ENCODE assay signal across 15 mouse cellular contexts in the genomic region with DNA sequence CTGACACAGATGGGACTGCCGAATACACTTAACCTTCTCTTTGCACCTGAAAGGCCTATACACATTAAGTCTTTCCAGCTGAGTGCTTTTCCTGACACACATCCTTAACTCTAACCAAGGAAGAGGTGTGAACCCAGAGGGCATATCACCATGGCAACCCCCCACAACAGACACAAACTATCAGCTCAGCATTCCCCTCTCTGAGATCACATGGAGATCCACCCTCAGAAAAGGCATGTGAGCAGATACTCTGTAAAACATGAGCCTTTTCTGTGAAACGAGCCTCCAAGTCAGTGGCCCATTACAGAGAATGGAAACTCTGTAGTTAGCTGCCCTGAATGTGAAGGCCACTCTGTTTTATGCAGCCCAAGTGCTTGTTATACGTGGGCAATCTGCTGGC. TPM values are rescaled to one million over a fixed set of nuclear protein-coding genes. Genes with fewer than 3 reads are reported as not detected.
A peak's percentile ranks its signal among the peaks of the same experiment; 100 is the strongest.
DNase-seq lines count a peak whose midpoint lies in the region; ATAC-seq and TF ChIP-seq lines count a peak whose summit lies in the region.
"Had no signal": no experiment of that assay in that cellular context is flagged by ENCODE, and none has a peak within 500 bp of the region (broad histone marks: within the 10 kb centered on the region; RNA-seq: fewer than 3 reads in every experiment).

No protein-coding gene starts in this region.

- TF ChIP-seq CTCF in CH12.LX (conservative IDR thresholded peaks at IDR 0.05 in 1 of 2, IDR thresholded peaks at IDR 0.05 in 1 of 2; ENCODE audit: low read depth in 2 of 2, low read length in 2 of 2), result no peak

- H3K9me3 ChIP-seq in hindbrain, embryonic 10.5 days, result no peaks in the 10 kb centered on the region
- H3K9me3 ChIP-seq in hindbrain, embryonic 16.5 days (ENCODE audit: control insufficient read depth, low read length), result no peaks in the 10 kb centered on the region
- H3K9me3 ChIP-seq in CH12.LX (replicated peaks; ENCODE audit: low read length), result no peaks in the 10 kb centered on the region
- H3K9me3 ChIP-seq in kidney, embryonic 15.5 days (replicated peaks), result no peaks in the 10 kb centered on the region
- H3K9me3 ChIP-seq: embryonic facial prominence, embryonic 15.5 days; heart, embryonic 12.5 days; hindbrain, embryonic 15.5 days; megakaryocyte, embryonic 14.5 days had no signal

- TF ChIP-seq EP300 in CH12.LX (IDR thresholded peaks at IDR 0.05; ENCODE audit: low read length), result no peak

- in situ Hi-C loops in CH12.LX (cut with MboI; ENCODE audit: low pct_ligation_motif_present, low pct_unique_long_range_greater_than_20kb, low sequenced_read_pairs), result no loop called here

- dilution Hi-C loops in CH12.LX (cut with MboI; ENCODE audit: extremely low pct_ligation_motif_present, extremely low pct_unique_long_range_greater_than_20kb, low sequenced_read_pairs), result no loop called here

- H3K4me2 ChIP-seq in hindbrain, embryonic 16.5 days (ENCODE audit: low read length), result no peak overlapping the region
- H3K4me2 ChIP-seq in CH12.LX (ENCODE audit: insufficient read depth, low read depth, poor library complexity, severe bottlenecking), result no peak overlapping the region
- 0 out of 2 replicates have a peak overlapping the region, but pooled peaks have one; percentile 0 for H3K4me2 ChIP-seq in kidney, embryonic 15.5 days
- H3K4me2 ChIP-seq: embryonic facial prominence, embryonic 15.5 days; heart, embryonic 12.5 days; hindbrain, embryonic 15.5 days; liver, embryonic 11.5 days had no signal

- H3K27ac ChIP-seq in hindbrain, embryonic 10.5 days, result no peak overlapping the region
- no peak overlapping the region for H3K27ac ChIP-seq in hindbrain, embryonic 16.5 days (ENCODE audit: low read depth, low read length)
- H3K27ac ChIP-seq in CH12.LX (ENCODE audit: insufficient read depth, low read depth), result no peak overlapping the region
- H3K27ac ChIP-seq in kidney, embryonic 15.5 days, result no peak overlapping the region; the same call in 1 of the 2 replicates
- H3K27ac ChIP-seq: embryonic facial prominence, embryonic 15.5 days; hindbrain, embryonic 15.5 days had no signal

- H3K79me2 ChIP-seq in CH12.LX (replicated peaks; ENCODE audit: control insufficient read depth, extremely low read depth, insufficient read depth, poor library complexity, severe bottlenecking), result no peaks in the 10 kb centered on the region

- no peak for TF ChIP-seq RAD21 in CH12.LX (IDR thresholded peaks at IDR 0.05; ENCODE audit: low read depth, low read length)

- peaks cover 15% of the 10 kb centered on the region for H3K4me1 ChIP-seq in hindbrain, embryonic 10.5 days (replicated peaks)
- H3K4me1 ChIP-seq in hindbrain, embryonic 16.5 days (ENCODE audit: control insufficient read depth, insufficient read depth, low read depth, low read length), result peaks cover 8% of the 10 kb centered on the region
- H3K4me1 ChIP-seq in CH12.LX (ENCODE audit: control insufficient read depth in 1 of 2, insufficient read depth in 2 of 2), result peaks cover 0 to 37% of the 10 kb centered on the region in 2 experiments; a peak in 2 of 4 replicates
- peaks cover 22% of the 10 kb centered on the region for H3K4me1 ChIP-seq in kidney, embryonic 15.5 days

- no peak overlapping the region for H3K9ac ChIP-seq in hindbrain, embryonic 16.5 days (ENCODE audit: low read depth, low read length)
- H3K9ac ChIP-seq in CH12.LX (ENCODE audit: insufficient read depth, low read depth), result no peak overlapping the region
- H3K9ac ChIP-seq in kidney, embryonic 15.5 days, result no peak overlapping the region
- H3K9ac ChIP-seq: embryonic facial prominence, embryonic 15.5 days; heart, embryonic 12.5 days; hindbrain, embryonic 15.5 days had no signal

- H3K27me3 ChIP-seq in hindbrain, embryonic 10.5 days (ENCODE audit: insufficient read depth, poor library complexity, severe bottlenecking), result peaks cover 13% of the 10 kb centered on the region
- H3K27me3 ChIP-seq in hindbrain, embryonic 16.5 days (replicated peaks; ENCODE audit: control insufficient read depth, insufficient read depth, low read length), result no peaks in the 10 kb centered on the region
- no peaks in the 10 kb centered on the region for H3K27me3 ChIP-seq in CH12.LX (replicated peaks)
- no peaks in the 10 kb centered on the region for H3K27me3 ChIP-seq in kidney, embryonic 15.5 days
- H3K27me3 ChIP-seq: embryonic facial prominence, embryonic 15.5 days; heart, embryonic 12.5 days; hindbrain, embryonic 15.5 days had no signal

- no peak overlapping the region for H3K4me3 ChIP-seq in hindbrain, embryonic 10.5 days
- H3K4me3 ChIP-seq in hindbrain, embryonic 16.5 days (ENCODE audit: low read length), result no peak overlapping the region
- H3K4me3 ChIP-seq in CH12.LX (replicated peaks in 1 of 3; ENCODE audit: low read depth in 2 of 3, low read length in 2 of 3, poor library complexity in 1 of 3), result no peak overlapping the region
- no peak overlapping the region for H3K4me3 ChIP-seq in kidney, embryonic 15.5 days (replicated peaks)
- H3K4me3 ChIP-seq: embryonic facial prominence, embryonic 15.5 days; heart, embryonic 12.5 days; hindbrain, embryonic 15.5 days; megakaryocyte, embryonic 14.5 days had no signal

- no peaks in the 10 kb centered on the region for H3K36me3 ChIP-seq in hindbrain, embryonic 10.5 days
- no peaks in the 10 kb centered on the region for H3K36me3 ChIP-seq in hindbrain, embryonic 16.5 days (ENCODE audit: control insufficient read depth, insufficient read depth, low read length)
- H3K36me3 ChIP-seq in CH12.LX (replicated peaks in 1 of 2; ENCODE audit: control insufficient read depth in 1 of 2, insufficient read depth in 1 of 2, low read length in 1 of 2), result peaks cover 0 to 29% of the 10 kb centered on the region in 2 experiments
- no peaks in the 10 kb centered on the region for H3K36me3 ChIP-seq in kidney, embryonic 15.5 days
- H3K36me3 ChIP-seq: embryonic facial prominence, embryonic 15.5 days; hindbrain, embryonic 15.5 days had no signal

- 58% methylated on average over 3 of the region's 3 CpGs for whole genome bisulfite sequencing in hindbrain, embryonic 10.5 days
- 52% methylated on average over 3 of the region's 3 CpGs for WGBS in hindbrain, embryonic 16.5 days
- 32% methylated on average over 3 of the region's 3 CpGs for WGBS in kidney, embryonic 15.5 days

- TF ChIP-seq POLR2A in CH12.LX (IDR thresholded peaks at IDR 0.05; ENCODE audit: low read depth, low read length), result no peak

- ATAC-seq in hindbrain, embryonic 16.5 days, result no peak
- ATAC-seq in kidney, embryonic 15.5 days (replicated peaks; ENCODE audit: low FRiP score), result peak; percentile 80

- DNase-seq in hindbrain, embryonic 10.5 days (ENCODE audit: low spot score), result peak; percentile 12
- DNase-seq in CH12.LX (ENCODE audit: extremely low read depth) (peak; percentile 18), ZHBTc4 (ENCODE audit: low read depth, low spot score) (peak; percentile 61)
- DNase-seq in right cerebral cortex, postnatal 14 days, result no peak
- no peak for DNase-seq in left cerebral cortex, adult 9 months (ENCODE audit: low spot score in 2 of 2)
- no peak for DNase-seq in layer of hippocampus, postnatal 14 days (ENCODE audit: low spot score in 2 of 2)
- DNase-seq: cerebellum, postnatal 14 days; gastrocnemius, postnatal 14 days had no signal

TF ChIP-seq in CH12.LX, 34 proteins besides CTCF, POLR2A, EP300 and RAD21:
- TF ChIP-seq RCOR1 (conservative IDR thresholded peaks at IDR 0.05; ENCODE audit: low read depth, low read length) (no peak), KAT2A (IDR thresholded peaks at IDR 0.05; ENCODE audit: insufficient replicate concordance, low read length) (no peak), NRF1 (IDR thresholded peaks at IDR 0.05; ENCODE audit: low read depth, low read length) (no peak), CHD1 (IDR thresholded peaks at IDR 0.05; ENCODE audit: low read depth, low read length) (no peak), ETS1 (conservative IDR thresholded peaks at IDR 0.05; ENCODE audit: low read depth, low read length) (no peak), JUND (conservative IDR thresholded peaks at IDR 0.05; ENCODE audit: low read depth, low read length) (no peak), MAX (IDR thresholded peaks at IDR 0.05; ENCODE audit: low read length) (no peak), PAX5 (IDR thresholded peaks at IDR 0.05; ENCODE audit: low read length) (no peak), BHLHE40 (IDR thresholded peaks at IDR 0.05; ENCODE audit: low read depth, low read length) (no peak), JUN (IDR thresholded peaks at IDR 0.05; ENCODE audit: insufficient read depth, low read depth, low read length) (no peak), E2F4 (IDR thresholded peaks at IDR 0.05; ENCODE audit: insufficient replicate concordance, low read depth, low read length) (no peak)
TF ChIP-seq in CH12.LX: peak in this region for 0.

RNA-seq across cellular contexts. Expression of a gene that starts 6.1 kb away (rescaled TPM):
- polyA plus RNA-seq in hindbrain, embryonic 10.5 days (2016; fragmentation: Nextera tagmentation; extraction: Ambion mirVana), result 4.8 and 6.0 TPM in 2 replicates
- 9.3 and 10.8 TPM in 2 replicates for polyA plus RNA-seq in hindbrain, embryonic 16.5 days (2015; fragmentation: Nextera tagmentation; extraction: Ambion mirVana)
- total RNA-seq in CH12.LX (2012; rRNA removed) (18.5 and 20.6 TPM in 2 replicates), CH12.LX (2014; rRNA removed) (72.9 and 76.5 TPM in 2 replicates)
- polyA plus RNA-seq in CH12.LX (2012; ENCODE audit: insufficient read length, low read depth), result 64.3 and 71.0 TPM in 2 replicates
- 20.1 and 20.4 TPM in 2 replicates for polyA plus RNA-seq in kidney, embryonic 15.5 days (2015; fragmentation: Nextera tagmentation; extraction: Ambion mirVana)
- total RNA-seq in layer of hippocampus, postnatal 14 days (2021), result 10 to 100 TPM in 1 of 2 experiments, 1 to 10 TPM in 1; 8.8 to 12.0 TPM

RNA-seq across cellular contexts. Expression of a gene that starts 37.6 kb away (rescaled TPM):
- polyA plus RNA-seq in hindbrain, embryonic 10.5 days (2016; fragmentation: Nextera tagmentation; extraction: Ambion mirVana), result 112 and 119 TPM in 2 replicates
- polyA plus RNA-seq in hindbrain, embryonic 16.5 days (2015; fragmentation: Nextera tagmentation; extraction: Ambion mirVana), result 77.9 and 95.2 TPM in 2 replicates
- total RNA-seq in CH12.LX (2012; rRNA removed) (53.0 and 56.6 TPM in 2 replicates), CH12.LX (2014; rRNA removed) (125 and 128 TPM in 2 replicates)
- 59.8 and 75.4 TPM in 2 replicates for polyA plus RNA-seq in CH12.LX (2012; ENCODE audit: insufficient read length, low read depth)
- 93.3 and 107 TPM in 2 replicates for polyA plus RNA-seq in kidney, embryonic 15.5 days (2015; fragmentation: Nextera tagmentation; extraction: Ambion mirVana)
- 10 to 100 TPM; 56.3 to 57.5 TPM for total RNA-seq in layer of hippocampus, postnatal 14 days (2021)

RNA-seq across cellular contexts. Expression of a gene that starts 50.9 kb away (rescaled TPM):
- polyA plus RNA-seq in hindbrain, embryonic 10.5 days (2016; fragmentation: Nextera tagmentation; extraction: Ambion mirVana), result 171 and 172 TPM in 2 replicates
- 243 and 258 TPM in 2 replicates for polyA plus RNA-seq in hindbrain, embryonic 16.5 days (2015; fragmentation: Nextera tagmentation; extraction: Ambion mirVana)
- total RNA-seq in CH12.LX (2012; rRNA removed) (101 and 114 TPM in 2 replicates), CH12.LX (2014; rRNA removed) (326 and 362 TPM in 2 replicates)
- 165 and 169 TPM in 2 replicates for polyA plus RNA-seq in CH12.LX (2012; ENCODE audit: insufficient read length, low read depth)
- 143 and 152 TPM in 2 replicates for polyA plus RNA-seq in kidney, embryonic 15.5 days (2015; fragmentation: Nextera tagmentation; extraction: Ambion mirVana)
- 10 to 100 TPM; 61.7 to 64.5 TPM for total RNA-seq in layer of hippocampus, postnatal 14 days (2021)

Comparison
In these comparisons a context has a peak if more than half of its experiments do, and no peak if none do; other contexts are left out.
1. DNase-seq: peak in hindbrain, embryonic 10.5 days (single experiment), CH12.LX (single experiment) and ZHBTc4 (single experiment); none in right cerebral cortex, postnatal 14 days (single experiment), left cerebral cortex, adult 9 months (0 of 2) and layer of hippocampus, postnatal 14 days (0 of 2).